Mouse (Mus musculus) liver, adult 2 months (tissue): ENCODE measurements at regions not wholly inside any gene's neighbourhood (a gene's known extent, or its start where the extent isn't known, plus 50 kb on each side); places are given as distances from the start of the nearest gene placed in this dataset.

Experiments
- DNase-seq: peaks from one replicate; pipeline ENCODE4 v3.0.0-alpha.2; 2011; ENCODE audit warnings: low read depth, low spot score; ENCODE audit errors: extremely low read depth
- H3K27ac ChIP-seq: fragments of 200-500 bp; replicated peaks from 2 replicates; pipeline ENCODE4 v1.5.1; 2012; ENCODE audit warnings: low read depth, mild to moderate bottlenecking, control low read depth, inconsistent platforms, low read length; ENCODE audit not compliant: insufficient read depth
- H3K27me3 ChIP-seq: fragments of 200-500 bp; 2 replicates; pipeline ENCODE4 v1.6.1; 2012; ENCODE audit warnings: mild to moderate bottlenecking, moderate library complexity, low read length, inconsistent platforms; ENCODE audit not compliant: control insufficient read depth, insufficient read depth
- H3K36me3 ChIP-seq: fragments of 200-500 bp; 2 replicates; pipeline ENCODE4 v1.6.1; 2012; ENCODE audit warnings: low read length, inconsistent platforms; ENCODE audit not compliant: control insufficient read depth, insufficient read depth
- H3K4me1 ChIP-seq: fragments of 200-500 bp; 2 replicates; pipeline ENCODE4 v1.6.1; 2011; ENCODE audit warnings: low read length; ENCODE audit not compliant: control insufficient read depth, insufficient read depth
- H3K4me3 ChIP-seq: fragments of 200-500 bp; 2 replicates; pipeline ENCODE4 v1.5.1; 2011; ENCODE audit warnings: low read depth, mild to moderate bottlenecking, control low read depth, low read length, moderate library complexity; ENCODE audit not compliant: insufficient read depth
- H3K79me2 ChIP-seq: fragments of 200-500 bp; 2 replicates; pipeline ENCODE4 v1.6.1; 2012; ENCODE audit warnings: inconsistent platforms, mild to moderate bottlenecking, low read length, moderate library complexity; ENCODE audit not compliant: control insufficient read depth, insufficient read depth
- H3K9ac ChIP-seq: fragments of 200-500 bp; 2 replicates; pipeline ENCODE4 v1.6.1; 2012; ENCODE audit warnings: low read depth, mild to moderate bottlenecking, control low read depth, inconsistent platforms, low read length
- CTCF ChIP-seq: fragments of 200-500 bp; IDR thresholded peaks from 2 replicates; pipeline ENCODE4 v1.5.1; 2011; ENCODE audit warnings: low read depth, low read length, control low read depth
- POLR2A ChIP-seq: fragments of 200-500 bp; IDR thresholded peaks from 2 replicates; pipeline ENCODE4 v1.6.1; 2011; ENCODE audit warnings: low read length, control low read depth; ENCODE audit not compliant: insufficient read depth; ENCODE audit errors: extremely low read depth
- WGBS: fragments of 180-500 bp; shearing (Covaris S2); methylation state at CpG from one replicate; pipeline ENCODE4 v1.1.7; 2018; 5-methylcytosine and 5-hydroxymethylcytosine counted together

DNA sequence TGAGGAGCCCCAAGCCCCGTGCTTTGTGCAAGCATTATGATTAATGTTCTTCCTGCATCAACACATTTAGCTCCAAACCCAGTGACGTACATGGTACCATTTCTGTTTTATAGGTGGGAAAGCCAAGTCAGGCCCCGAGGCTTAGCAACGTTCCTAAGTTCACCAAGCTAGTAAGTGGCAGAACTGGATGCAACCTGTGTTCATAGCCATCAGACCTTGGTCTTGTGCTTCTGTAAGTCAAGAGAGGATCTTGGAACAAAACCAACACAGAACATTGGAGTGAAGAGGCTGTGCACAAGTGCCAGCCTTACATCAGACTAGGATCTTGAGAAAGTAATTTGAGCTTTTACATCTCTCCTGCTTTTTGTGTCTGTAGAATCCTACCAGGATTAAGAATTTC lies 71.3 kb downstream of the Cdc7 start:
- Histone ChIP-seq H3K4me1 (peaks cover 7% of the 10 kb centered on the region; the same call in 1 of the 2 replicates), H3K36me3 (no peaks in the 10 kb centered on the region), H3K27me3 (no peaks in the 10 kb centered on the region), H3K79me2 (no peaks in the 10 kb centered on the region), H3K4me3 (no peak overlapping the region), H3K9ac (no peak overlapping the region), H3K27ac (no peak overlapping the region)
- DNase-seq, result no peak
- WGBS, result 77% methylated on average over 4 of the region's 4 CpGs
- TF ChIP-seq CTCF (no peak), POLR2A (no peak)

DNA sequence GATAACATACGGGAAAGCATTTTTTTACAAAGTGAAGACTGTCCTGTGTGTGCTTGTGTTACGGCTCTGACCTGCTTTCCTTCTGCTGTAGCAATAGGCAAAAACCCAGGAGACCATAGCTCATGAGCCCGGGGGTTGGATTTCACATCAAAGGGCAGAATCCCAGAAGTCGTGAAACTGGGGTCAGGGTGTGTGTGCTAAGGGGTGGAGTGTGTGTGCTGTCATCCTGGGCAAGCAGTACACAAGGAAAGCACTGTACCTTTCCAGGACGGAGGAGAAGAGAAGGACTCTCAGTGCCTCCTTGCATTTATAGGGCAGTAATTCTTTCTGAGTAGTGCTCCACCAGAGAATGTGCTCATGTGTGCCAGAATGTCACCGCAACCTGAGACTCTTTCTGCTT lies 71.7 kb downstream of the Cdc7 start:
- H3K79me2 ChIP-seq, result no peaks in the 10 kb centered on the region
- TF ChIP-seq CTCF (no peak), POLR2A (no peak)
- DNase-seq, result no peak

DNA sequence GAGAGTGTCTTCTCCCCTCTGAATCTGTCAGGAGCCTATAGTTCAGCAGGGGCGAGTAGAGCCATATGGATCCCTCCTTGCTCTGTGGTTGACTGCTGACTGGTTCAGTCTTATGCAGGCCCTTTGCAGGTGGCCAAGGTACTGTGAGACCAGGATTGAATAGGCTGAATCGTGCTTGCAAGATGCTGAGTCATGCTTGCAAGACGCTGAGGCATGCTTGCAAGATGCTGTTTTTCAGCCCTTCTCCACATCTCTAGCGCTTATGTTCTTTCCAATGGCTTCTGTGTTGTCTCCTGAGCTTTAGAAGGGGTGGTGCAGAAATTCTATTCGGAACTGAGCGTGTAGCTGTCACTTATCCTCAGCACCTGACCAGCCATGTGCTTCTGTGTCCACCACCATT lies 72.4 kb downstream of the Cdc7 start:
- no peak overlapping the region for H3K4me3 ChIP-seq
- WGBS, result 88% methylated on average over 6 of the region's 6 CpGs
- H3K27ac ChIP-seq, result no peak overlapping the region
- peaks cover 12% of the 10 kb centered on the region for H3K4me1 ChIP-seq
- H3K36me3 ChIP-seq, result no peaks in the 10 kb centered on the region
- TF ChIP-seq POLR2A (no peak), CTCF (no peak)
- H3K79me2 ChIP-seq, result no peaks in the 10 kb centered on the region
- no peak for DNase-seq
- no peak overlapping the region for H3K9ac ChIP-seq
- no peaks in the 10 kb centered on the region for H3K27me3 ChIP-seq

More for the DNA sequence above, 71.7 kb downstream of the Cdc7 start:
- H3K9ac ChIP-seq, result no peak overlapping the region
- 54% methylated on average over 6 of the region's 6 CpGs for WGBS
- no peak overlapping the region for H3K4me3 ChIP-seq
- peaks cover 11% of the 10 kb centered on the region for H3K4me1 ChIP-seq
- H3K27me3 ChIP-seq, result no peaks in the 10 kb centered on the region
- no peaks in the 10 kb centered on the region for H3K36me3 ChIP-seq
- no peak overlapping the region for H3K27ac ChIP-seq

DNA sequence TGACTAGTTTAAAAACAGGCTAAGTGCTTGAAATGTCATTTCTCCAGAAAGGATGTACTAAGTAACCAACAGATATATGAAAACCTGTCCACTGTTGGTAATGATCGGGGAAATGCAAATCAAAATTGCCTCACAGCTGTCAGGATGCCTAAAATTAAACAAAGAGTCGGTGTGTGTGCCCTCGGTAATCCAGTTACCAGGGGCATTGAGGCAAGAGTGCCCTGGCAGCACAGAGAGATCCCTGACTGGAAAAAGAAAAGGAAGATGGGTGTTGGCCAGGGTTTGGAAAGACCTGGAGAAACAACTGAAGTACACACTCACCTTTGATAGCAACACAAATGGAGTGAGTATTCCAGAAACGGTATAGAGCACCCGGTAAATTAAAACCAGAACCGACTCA lies 73.0 kb downstream of the Cdc7 start:
- H3K36me3 ChIP-seq, result no peaks in the 10 kb centered on the region
- H3K79me2 ChIP-seq, result no peaks in the 10 kb centered on the region
- H3K4me3 ChIP-seq, result no peak overlapping the region
- TF ChIP-seq POLR2A (no peak), CTCF (no peak)
- H3K9ac ChIP-seq, result no peak overlapping the region
- WGBS, result 72% methylated on average over 6 of the region's 6 CpGs
- peaks cover 12% of the 10 kb centered on the region for H3K4me1 ChIP-seq
- no peaks in the 10 kb centered on the region for H3K27me3 ChIP-seq
- DNase-seq, result no peak
- H3K27ac ChIP-seq, result no peak overlapping the region

DNA sequence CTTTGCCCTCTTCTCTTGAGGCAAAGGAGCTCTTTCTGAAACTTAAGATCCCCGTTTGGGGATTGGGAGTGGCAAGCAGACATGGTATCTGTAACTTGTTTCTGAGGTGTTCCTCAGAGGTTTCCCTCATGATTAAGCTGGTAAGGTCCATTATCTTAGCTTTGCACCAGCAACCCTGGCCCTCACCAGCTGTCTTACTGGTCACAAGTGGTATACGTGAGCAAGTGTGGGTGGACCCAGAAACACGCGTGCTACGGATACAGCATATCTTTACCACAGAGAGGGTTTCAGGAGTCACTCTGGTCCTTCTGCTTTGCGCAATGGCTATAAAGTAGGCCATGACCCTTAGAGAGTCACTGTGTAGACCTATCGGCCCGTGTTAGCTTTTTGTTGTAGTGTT lies 75.2 kb downstream of the Cdc7 start:
- DNase-seq, result no peak
- peaks cover 12% of the 10 kb centered on the region for H3K4me1 ChIP-seq
- no peak overlapping the region for H3K9ac ChIP-seq
- no peaks in the 10 kb centered on the region for H3K79me2 ChIP-seq
- H3K36me3 ChIP-seq, result no peaks in the 10 kb centered on the region
- WGBS, result 94% methylated on average over 8 of the region's 8 CpGs
- H3K27me3 ChIP-seq, result no peaks in the 10 kb centered on the region
- H3K4me3 ChIP-seq, result no peak overlapping the region
- no peak overlapping the region for H3K27ac ChIP-seq
- TF ChIP-seq CTCF (no peak), POLR2A (no peak)

DNA sequence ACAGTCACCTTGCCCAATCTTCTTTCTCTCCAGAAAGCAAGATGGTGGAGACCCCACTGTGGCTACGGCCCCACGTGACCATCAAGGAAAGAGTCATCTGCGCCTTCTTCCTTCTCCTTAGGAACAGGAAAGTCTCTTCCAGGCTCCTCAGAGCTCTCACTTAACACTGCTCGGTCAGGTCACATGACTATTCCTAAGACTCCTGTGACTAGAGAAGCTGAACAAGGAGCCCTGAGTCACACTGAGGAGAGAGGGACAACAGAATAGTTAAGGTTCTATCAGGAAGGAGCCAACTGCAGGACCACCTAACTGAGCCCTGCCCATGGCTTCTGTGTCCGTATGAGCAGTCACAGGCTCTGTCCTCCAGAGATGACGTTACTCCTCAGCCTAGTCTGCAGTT lies 75.8 kb downstream of the Cdc7 start:
- H3K79me2 ChIP-seq, result no peaks in the 10 kb centered on the region
- peak overlapping the region; percentile 38 for H3K27ac ChIP-seq
- no peaks in the 10 kb centered on the region for H3K36me3 ChIP-seq
- no peak overlapping the region for H3K4me3 ChIP-seq
- no peaks in the 10 kb centered on the region for H3K27me3 ChIP-seq
- no peak for DNase-seq
- peaks cover 12% of the 10 kb centered on the region for H3K4me1 ChIP-seq
- H3K9ac ChIP-seq, result no peak overlapping the region
- WGBS, result 89% methylated on average over 6 of the region's 6 CpGs
- TF ChIP-seq CTCF (no peak), POLR2A (no peak)

DNA sequence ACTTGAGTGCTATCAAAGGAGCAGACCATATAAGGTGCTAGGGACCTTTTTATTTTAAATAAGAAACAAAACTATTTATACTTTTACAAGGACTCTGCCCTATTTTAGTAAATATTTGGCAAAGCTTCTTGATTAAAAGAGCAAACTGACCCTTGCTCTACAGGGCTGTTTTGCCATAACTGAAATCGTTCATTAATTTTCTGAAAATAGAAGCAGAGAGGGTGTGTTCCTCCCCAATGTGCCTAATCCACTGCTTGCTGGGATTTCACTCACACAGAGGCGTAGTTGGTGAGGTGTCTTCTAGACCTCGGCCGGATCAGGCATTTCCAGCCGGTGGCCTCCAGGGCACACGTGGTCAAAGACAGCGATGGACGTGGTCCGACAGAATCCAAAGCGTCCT lies 76.4 kb downstream of the Cdc7 start:
- H3K27me3 ChIP-seq, result no peaks in the 10 kb centered on the region
- H3K36me3 ChIP-seq, result no peaks in the 10 kb centered on the region
- H3K4me3 ChIP-seq, result no peak overlapping the region
- DNase-seq, result peak; percentile 66
- peaks cover 12% of the 10 kb centered on the region for H3K4me1 ChIP-seq
- H3K9ac ChIP-seq, result no peak overlapping the region
- TF ChIP-seq CTCF (no peak), POLR2A (no peak)
- no peaks in the 10 kb centered on the region for H3K79me2 ChIP-seq
- no peak overlapping the region for H3K27ac ChIP-seq
- 72% methylated on average over 10 of the region's 10 CpGs for WGBS
